Mouse (Mus musculus) G1E (cell line): ENCODE measurements around the gene Sv2b.

Experiments
- CTCF ChIP-seq: IDR thresholded peaks from 2 replicates; pipeline ENCODE4 v1.5.1; 2012; ENCODE audit warnings: low read depth, low read length, inconsistent platforms, mixed read lengths
- GATA1 ChIP-seq: IDR thresholded peaks from 2 replicates; pipeline ENCODE4 v1.6.1; 2012; ENCODE audit warnings: borderline replicate concordance, low read length, inconsistent platforms, mixed read lengths
- GATA2 ChIP-seq: IDR thresholded peaks from 2 replicates; pipeline ENCODE4 v1.6.1; 2012; ENCODE audit warnings: low read depth, low read length, inconsistent platforms, borderline replicate concordance
- POLR2AphosphoS5 ChIP-seq: IDR thresholded peaks from 2 replicates; pipeline ENCODE4 v1.6.1; 2012; ENCODE audit warnings: low read depth, low read length, inconsistent platforms; ENCODE audit not compliant: insufficient replicate concordance

- TF ChIP-seq POLR2AphosphoS5 (no peak), CTCF (no peak), GATA2 (no peak), GATA1 (no peak)
Observed at GRCm38 (mm10) chr7:75124067-75124466, 185.0 kb downstream of the Sv2b start.
